Mouse (Mus musculus): ENCODE data around the gene Myo10. TPM values are rescaled to one million over a fixed set of nuclear protein-coding genes. Genes with fewer than 3 reads are reported as not detected.

The Myo10 gene
- polyA plus RNA-seq, 1 experiment from 2014 or later: 24.4 TPM

GRCm38 (mm10) chr15:25809669-25810068 is 187.3 kb downstream of the Myo10 start:
- H3K4me3 ChIP-seq (replicated peaks; ENCODE audit: low read length): no peak overlapping the region
- H3K36me3 ChIP-seq (replicated peaks; ENCODE audit: control insufficient read depth, insufficient read depth): peaks cover 64% of the 10 kb centered on the region
- DNase-seq (ENCODE audit: low spot score) (no peak), ATAC-seq (ENCODE audit: low FRiP score) (no peak)
- H3K4me1 ChIP-seq (replicated peaks; ENCODE audit: control insufficient read depth, insufficient read depth, low read length): no peaks in the 10 kb centered on the region
- no peak overlapping the region for H3K4me2 ChIP-seq (replicated peaks)
- H3K9ac ChIP-seq: no peak overlapping the region
- no peaks in the 10 kb centered on the region for H3K27me3 ChIP-seq (ENCODE audit: control insufficient read depth, insufficient read depth, low read length)
- 94% methylated on average over 6 of the region's 6 CpGs for WGBS
- H3K27ac ChIP-seq: no peak overlapping the region
- 0 out of 2 replicates have a peak, but pooled peaks cover 1% of the 10 kb centered on the region for H3K9me3 ChIP-seq (ENCODE audit: control insufficient read depth, low read length)

GRCm38 (mm10) chr15:25811834-25812250 is 189.5 kb downstream of the Myo10 start:
- WGBS: 92% methylated on average over 11 of the region's 11 CpGs
- no peak for ATAC-seq (ENCODE audit: low FRiP score)

DNA sequence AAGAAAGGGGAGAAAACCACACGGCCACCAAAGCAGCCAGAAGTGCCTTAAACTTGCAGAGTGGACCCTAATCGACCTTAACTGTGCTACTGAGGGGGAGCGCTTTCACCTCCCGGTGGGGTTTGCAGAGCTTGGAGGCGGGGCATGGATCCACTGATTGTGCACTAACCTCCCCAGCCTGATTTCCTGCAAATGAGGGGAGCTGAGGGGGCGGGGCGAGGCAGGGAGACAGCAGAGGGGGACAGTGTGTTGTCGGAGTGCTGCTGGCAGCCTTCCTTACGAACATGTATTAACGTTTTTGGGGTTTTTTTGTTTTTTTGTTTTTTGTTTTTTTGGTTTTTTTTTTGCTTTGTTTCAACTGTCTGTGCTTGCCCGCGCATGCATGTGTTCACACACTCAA is 190.2 kb downstream of the Myo10 start:
- H3K36me3 ChIP-seq (replicated peaks; ENCODE audit: control insufficient read depth, insufficient read depth): peaks cover 56% of the 10 kb centered on the region
- WGBS: 81% methylated on average over 12 of the region's 12 CpGs

More at GRCm38 (mm10) chr15:25811834-25812250, 189.5 kb downstream of the Myo10 start:
- Histone ChIP-seq H3K4me3 (replicated peaks; ENCODE audit: low read length) (no peak overlapping the region), H3K9ac (no peak overlapping the region), H3K27me3 (ENCODE audit: control insufficient read depth, insufficient read depth, low read length) (no peaks in the 10 kb centered on the region), H3K27ac (no peak overlapping the region), H3K4me2 (replicated peaks) (no peak overlapping the region), H3K4me1 (replicated peaks; ENCODE audit: control insufficient read depth, insufficient read depth, low read length) (no peaks in the 10 kb centered on the region), H3K36me3 (replicated peaks; ENCODE audit: control insufficient read depth, insufficient read depth) (peaks cover 60% of the 10 kb centered on the region), H3K9me3 (ENCODE audit: control insufficient read depth, low read length) (0 out of 2 replicates have a peak, but pooled peaks cover 10% of the 10 kb centered on the region)
- no peak for DNase-seq (ENCODE audit: low spot score)

GRCm38 (mm10) chr15:25814535-25814934 is 192.2 kb downstream of the Myo10 start:
- peaks cover 39% of the 10 kb centered on the region for H3K36me3 ChIP-seq (replicated peaks; ENCODE audit: control insufficient read depth, insufficient read depth)
- no peak overlapping the region for H3K9ac ChIP-seq
- no peak overlapping the region for H3K4me2 ChIP-seq (replicated peaks)
- no peaks in the 10 kb centered on the region for H3K27me3 ChIP-seq (ENCODE audit: control insufficient read depth, insufficient read depth, low read length)
- WGBS: 90% methylated on average over 3 of the region's 3 CpGs
- H3K27ac ChIP-seq: no peak overlapping the region
- no peak for ATAC-seq (ENCODE audit: low FRiP score)
- no peak overlapping the region for H3K4me3 ChIP-seq (replicated peaks; ENCODE audit: low read length)
- H3K9me3 ChIP-seq (ENCODE audit: control insufficient read depth, low read length): peaks cover 10% of the 10 kb centered on the region; the same call in 1 of the 2 replicates
- H3K4me1 ChIP-seq (replicated peaks; ENCODE audit: control insufficient read depth, insufficient read depth, low read length): no peaks in the 10 kb centered on the region
- no peak for DNase-seq (ENCODE audit: low spot score)

More for the DNA sequence above, 190.2 kb downstream of the Myo10 start:
- Histone ChIP-seq H3K27me3 (ENCODE audit: control insufficient read depth, insufficient read depth, low read length) (no peaks in the 10 kb centered on the region), H3K4me2 (replicated peaks) (no peak overlapping the region), H3K4me1 (replicated peaks; ENCODE audit: control insufficient read depth, insufficient read depth, low read length) (no peaks in the 10 kb centered on the region), H3K27ac (no peak overlapping the region), H3K4me3 (replicated peaks; ENCODE audit: low read length) (no peak overlapping the region), H3K9ac (no peak overlapping the region), H3K9me3 (ENCODE audit: control insufficient read depth, low read length) (0 out of 2 replicates have a peak, but pooled peaks cover 10% of the 10 kb centered on the region)
- DNase-seq (ENCODE audit: low spot score): no peak
- ATAC-seq (ENCODE audit: low FRiP score): no peak

- no peak overlapping the region for H3K4me3 ChIP-seq (replicated peaks; ENCODE audit: low read length)
- DNase-seq (ENCODE audit: low spot score): no peak
- H3K4me2 ChIP-seq (replicated peaks): no peak overlapping the region
- H3K27me3 ChIP-seq (ENCODE audit: control insufficient read depth, insufficient read depth, low read length): no peaks in the 10 kb centered on the region
- 96% methylated on average over 2 of the region's 2 CpGs for WGBS
- peaks cover 17% of the 10 kb centered on the region; the same call in 1 of the 2 replicates for H3K36me3 ChIP-seq (replicated peaks; ENCODE audit: control insufficient read depth, insufficient read depth)
- ATAC-seq (ENCODE audit: low FRiP score): no peak
- H3K4me1 ChIP-seq (replicated peaks; ENCODE audit: control insufficient read depth, insufficient read depth, low read length): no peaks in the 10 kb centered on the region
- H3K27ac ChIP-seq: no peak overlapping the region
- no peak overlapping the region for H3K9ac ChIP-seq
- H3K9me3 ChIP-seq (ENCODE audit: control insufficient read depth, low read length): peaks cover 10% of the 10 kb centered on the region; the same call in 1 of the 2 replicates
These were observed 194.9 kb downstream of the Myo10 start for GRCm38 (mm10) chr15:25817191-25817590.

- ATAC-seq (ENCODE audit: low FRiP score) (no peak), DNase-seq (ENCODE audit: low spot score) (no peak)
- Histone ChIP-seq H3K36me3 (replicated peaks; ENCODE audit: control insufficient read depth, insufficient read depth) (no peaks in the 10 kb centered on the region), H3K9me3 (ENCODE audit: control insufficient read depth, low read length) (no peaks in the 10 kb centered on the region; the same call in 1 of the 2 replicates), H3K4me3 (replicated peaks; ENCODE audit: low read length) (no peak overlapping the region), H3K9ac (no peak overlapping the region), H3K27me3 (ENCODE audit: control insufficient read depth, insufficient read depth, low read length) (no peaks in the 10 kb centered on the region), H3K4me2 (replicated peaks) (no peak overlapping the region), H3K27ac (no peak overlapping the region), H3K4me1 (replicated peaks; ENCODE audit: control insufficient read depth, insufficient read depth, low read length) (no peaks in the 10 kb centered on the region)
These were observed 199.7 kb downstream of the Myo10 start for GRCm38 (mm10) chr15:25821981-25822380.

GRCm38 (mm10) chr15:25822656-25823055 is 200.3 kb downstream of the Myo10 start:
- ATAC-seq (ENCODE audit: low FRiP score): no peak
- no peak overlapping the region for H3K9ac ChIP-seq
- no peaks in the 10 kb centered on the region; the same call in 1 of the 2 replicates for H3K9me3 ChIP-seq (ENCODE audit: control insufficient read depth, low read length)
- H3K4me1 ChIP-seq (replicated peaks; ENCODE audit: control insufficient read depth, insufficient read depth, low read length): no peaks in the 10 kb centered on the region
- H3K36me3 ChIP-seq (replicated peaks; ENCODE audit: control insufficient read depth, insufficient read depth): no peaks in the 10 kb centered on the region
- no peak for DNase-seq (ENCODE audit: low spot score)
- no peak overlapping the region for H3K4me3 ChIP-seq (replicated peaks; ENCODE audit: low read length)
- no peak overlapping the region for H3K4me2 ChIP-seq (replicated peaks)
- H3K27me3 ChIP-seq (ENCODE audit: control insufficient read depth, insufficient read depth, low read length): no peaks in the 10 kb centered on the region
- WGBS: 67% methylated on average over 3 of the region's 3 CpGs
- H3K27ac ChIP-seq: no peak overlapping the region

DNA sequence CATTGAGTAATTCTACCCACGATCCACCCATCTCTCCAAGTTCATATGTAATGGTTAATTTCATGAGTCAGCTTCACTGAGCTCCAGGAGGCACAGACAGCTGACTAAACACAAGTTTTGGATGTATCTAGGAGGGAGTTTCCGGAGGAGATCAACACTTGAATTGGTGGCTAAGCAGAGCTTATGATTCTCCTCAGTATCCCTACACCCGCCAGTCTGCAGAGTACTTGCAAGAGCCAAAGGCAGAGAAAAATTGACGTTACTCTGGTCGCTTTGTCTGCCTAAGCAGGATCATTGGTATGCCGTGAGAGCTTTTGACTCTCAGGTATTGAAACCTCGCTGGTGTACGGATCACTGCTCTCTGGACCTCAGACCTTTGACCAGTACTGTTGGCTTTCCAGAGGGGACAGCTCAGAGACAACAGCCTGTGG is 204.2 kb downstream of the Myo10 start:
- no peak overlapping the region for H3K27ac ChIP-seq
- no peak overlapping the region for H3K4me3 ChIP-seq (replicated peaks; ENCODE audit: low read length)
- 86% methylated on average over 8 of the region's 8 CpGs for WGBS
- H3K27me3 ChIP-seq (ENCODE audit: control insufficient read depth, insufficient read depth, low read length): no peaks in the 10 kb centered on the region
- no peaks in the 10 kb centered on the region for H3K36me3 ChIP-seq (replicated peaks; ENCODE audit: control insufficient read depth, insufficient read depth)
- DNase-seq (ENCODE audit: low spot score) (no peak), ATAC-seq (ENCODE audit: low FRiP score) (no peak)
- H3K9ac ChIP-seq: no peak overlapping the region
- H3K9me3 ChIP-seq (ENCODE audit: control insufficient read depth, low read length): no peaks in the 10 kb centered on the region
- no peak overlapping the region for H3K4me2 ChIP-seq (replicated peaks)
- H3K4me1 ChIP-seq (replicated peaks; ENCODE audit: control insufficient read depth, insufficient read depth, low read length): no peaks in the 10 kb centered on the region

- ATAC-seq (ENCODE audit: low FRiP score): no peak
- no peak overlapping the region for H3K9ac ChIP-seq
These were observed 206.1 kb downstream of the Myo10 start for GRCm38 (mm10) chr15:25828464-25828863.

DNA sequence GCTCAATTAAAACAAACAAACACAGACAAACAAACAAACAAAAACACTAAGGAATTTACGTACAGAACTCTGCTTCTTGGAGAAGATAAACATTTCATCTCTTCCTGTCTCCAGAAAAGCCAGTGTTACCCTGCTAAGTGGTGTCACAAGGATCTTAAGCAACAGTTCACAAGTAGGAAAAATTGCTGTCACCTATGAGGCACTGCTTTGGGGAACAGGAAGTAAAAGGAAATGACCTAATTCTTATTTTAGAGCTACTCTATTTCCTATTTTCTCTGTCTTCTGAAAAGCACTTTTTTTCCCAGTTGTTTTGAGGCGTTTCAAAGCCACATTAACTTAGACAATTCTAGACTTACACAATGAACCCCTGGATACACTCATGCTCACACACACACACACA is 208.1 kb downstream of the Myo10 start:
- H3K4me1 ChIP-seq (replicated peaks; ENCODE audit: control insufficient read depth, insufficient read depth, low read length): no peaks in the 10 kb centered on the region
- no peak for ATAC-seq (ENCODE audit: low FRiP score)
- H3K36me3 ChIP-seq (replicated peaks; ENCODE audit: control insufficient read depth, insufficient read depth): no peaks in the 10 kb centered on the region
- no peaks in the 10 kb centered on the region for H3K9me3 ChIP-seq (ENCODE audit: control insufficient read depth, low read length)
- no peak overlapping the region for H3K4me2 ChIP-seq (replicated peaks)
- no peak overlapping the region for H3K4me3 ChIP-seq (replicated peaks; ENCODE audit: low read length)
- 79% methylated on average over 2 of the region's 2 CpGs for WGBS
- no peak overlapping the region for H3K27ac ChIP-seq
- DNase-seq (ENCODE audit: low spot score): no peak
- no peak overlapping the region for H3K9ac ChIP-seq
- H3K27me3 ChIP-seq (ENCODE audit: control insufficient read depth, insufficient read depth, low read length): no peaks in the 10 kb centered on the region

More at GRCm38 (mm10) chr15:25828464-25828863, 206.1 kb downstream of the Myo10 start:
- H3K4me3 ChIP-seq (replicated peaks; ENCODE audit: low read length): no peak overlapping the region
- no peaks in the 10 kb centered on the region for H3K36me3 ChIP-seq (replicated peaks; ENCODE audit: control insufficient read depth, insufficient read depth)
- no peaks in the 10 kb centered on the region for H3K4me1 ChIP-seq (replicated peaks; ENCODE audit: control insufficient read depth, insufficient read depth, low read length)
- WGBS: 82% methylated on average over 10 of the region's 10 CpGs
- no peaks in the 10 kb centered on the region for H3K9me3 ChIP-seq (ENCODE audit: control insufficient read depth, low read length)
- H3K27ac ChIP-seq: no peak overlapping the region
- H3K27me3 ChIP-seq (ENCODE audit: control insufficient read depth, insufficient read depth, low read length): no peaks in the 10 kb centered on the region
- no peak overlapping the region for H3K4me2 ChIP-seq (replicated peaks)
- DNase-seq (ENCODE audit: low spot score): no peak
